Mouse (Mus musculus): ENCODE measurements around the gene Tas2r106.

The Tas2r106 gene

DNA sequence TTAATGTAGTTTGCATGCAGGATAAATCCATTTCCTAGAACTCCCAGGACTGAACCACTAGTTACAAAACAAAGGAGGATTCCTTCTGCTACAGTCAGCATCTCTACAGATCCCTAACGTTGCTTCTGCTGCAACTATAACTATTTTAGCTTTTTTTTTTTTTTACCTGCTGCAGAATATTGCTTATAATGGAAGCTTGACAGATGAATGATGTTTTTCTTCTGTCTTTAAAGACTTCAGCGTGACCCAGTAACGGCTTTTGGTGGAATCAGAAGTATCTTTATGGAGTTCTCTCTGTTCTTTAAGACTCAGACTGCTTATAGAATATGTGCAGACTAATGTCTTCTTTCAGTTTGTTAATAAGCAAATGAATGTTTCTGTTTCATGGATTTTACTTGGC, at the start of gene Tas2r106:
TSS of gene Tas2r106 (minus strand) at position 101 of the 400 bp plus-strand sequence.
- DNase-seq (ENCODE audit: low spot score), result no peak

DNA sequence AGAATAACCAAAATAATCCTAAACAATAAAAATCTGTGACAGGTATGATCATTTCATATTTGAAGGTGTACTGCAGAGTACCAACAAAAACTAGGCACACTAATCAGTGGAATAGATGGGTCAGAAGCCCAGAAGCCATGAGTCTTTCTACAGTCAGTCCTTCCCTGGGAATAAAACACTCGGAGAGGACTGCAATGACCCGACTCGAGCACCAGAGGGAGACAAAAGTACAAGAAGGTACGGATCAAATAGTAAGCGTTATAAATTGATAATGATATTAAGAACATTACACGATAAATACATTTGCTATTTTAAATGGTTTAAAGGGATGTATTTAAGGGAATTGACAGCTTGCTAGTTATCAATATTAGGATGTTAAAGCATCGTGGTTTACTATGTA, 34.1 kb upstream of the Tas2r106 start:
- DNase-seq (ENCODE audit: low spot score), result peak; percentile 41

DNA sequence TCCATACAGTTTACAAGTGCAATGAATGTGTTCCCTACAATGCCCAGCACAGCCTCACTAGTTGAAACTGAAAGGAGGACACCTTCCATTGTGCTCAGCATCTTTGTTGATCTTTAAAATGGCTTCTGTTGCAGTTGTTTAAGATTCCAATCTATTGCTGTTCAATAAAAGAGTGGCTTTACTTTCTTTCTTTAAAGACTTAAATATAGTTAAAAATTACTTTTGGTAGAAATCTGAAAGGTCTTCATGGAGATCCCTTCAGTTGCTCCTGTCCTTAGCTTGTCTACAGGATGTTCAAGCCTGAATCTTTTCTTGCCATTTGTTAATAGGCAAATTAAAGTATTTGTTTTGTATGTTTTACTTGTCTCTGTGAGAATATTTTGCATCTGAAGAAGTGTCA, 11.3 kb upstream of the Tas2r106 start, which contains the start of gene Tas2r114:
TSS of gene Tas2r114 (minus strand) at position 101 of the 400 bp plus-strand sequence.
- DNase-seq (ENCODE audit: low spot score), result no peak

DNA sequence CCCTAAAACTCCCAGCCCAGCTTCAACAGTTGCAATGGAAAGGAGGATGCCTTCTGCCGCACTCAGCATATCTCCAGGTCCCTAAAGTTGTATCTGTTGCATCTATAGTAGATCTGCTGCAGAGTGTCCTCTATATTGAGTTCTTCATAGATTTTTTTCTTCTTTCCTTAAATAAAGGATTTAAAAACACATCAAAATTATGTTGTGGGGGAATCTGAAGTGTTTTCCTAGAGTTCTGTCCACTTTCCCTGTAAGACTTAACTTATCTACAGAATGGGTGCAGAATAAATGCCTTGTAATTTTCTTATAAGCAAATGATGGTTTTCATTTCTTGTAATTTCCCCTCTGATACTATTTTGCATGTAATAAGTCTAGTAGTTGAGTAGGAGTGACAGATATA, 8.7 kb upstream of the Tas2r106 start, which contains the start of gene Tas2r105:
TSS of gene Tas2r105 (minus strand) at position 101 of the 400 bp plus-strand sequence.
- DNase-seq (ENCODE audit: low spot score), result no peak

DNA sequence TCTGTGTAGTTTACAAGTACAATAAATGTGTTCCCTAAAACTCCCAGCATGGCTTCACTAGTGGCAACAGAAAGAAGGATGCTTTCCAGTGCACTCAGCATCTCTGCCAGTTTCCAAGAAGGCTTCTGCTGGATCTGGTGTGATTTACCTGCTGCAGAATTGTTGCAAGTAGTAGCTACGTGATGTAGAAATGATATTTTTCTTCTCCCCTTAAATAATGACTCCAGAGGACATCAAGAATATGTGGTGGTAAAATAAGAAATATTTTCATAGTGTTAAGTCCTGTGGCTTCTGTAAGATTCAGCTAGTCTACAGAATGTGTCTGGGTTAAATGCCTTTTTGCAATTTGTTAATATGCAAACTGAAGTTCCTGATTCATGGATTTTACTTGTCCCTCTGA, 7.0 kb upstream of the Tas2r106 start, which contains the start of gene Tas2r104:
TSS of gene Tas2r104 (minus strand) at position 101 of the 400 bp plus-strand sequence.
- DNase-seq (ENCODE audit: low spot score), result no peak

DNA sequence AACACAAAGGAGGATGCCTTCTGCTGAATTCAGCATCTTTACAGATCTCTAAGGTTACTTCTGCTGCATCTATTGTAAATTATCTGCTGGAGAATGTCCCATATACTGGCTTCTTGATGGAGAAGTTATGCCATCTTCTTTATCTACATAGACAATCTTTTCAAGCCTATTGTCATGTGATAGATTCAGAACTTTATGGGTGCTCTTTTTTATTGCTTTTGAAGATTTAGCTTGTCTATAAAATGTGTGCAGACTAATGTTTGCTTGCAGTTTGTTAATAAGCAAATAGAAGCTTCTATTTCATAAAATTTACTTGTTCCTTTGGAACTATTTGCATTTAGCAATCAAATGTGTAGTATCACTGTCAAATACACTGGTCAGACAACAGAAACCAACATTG, 18.6 kb downstream of the Tas2r106 start, which contains the start of gene Tas2r107:
TSS of gene Tas2r107 (minus strand) at position 101 of the 400 bp plus-strand sequence.
- DNase-seq (ENCODE audit: low spot score), result no peak

DNA sequence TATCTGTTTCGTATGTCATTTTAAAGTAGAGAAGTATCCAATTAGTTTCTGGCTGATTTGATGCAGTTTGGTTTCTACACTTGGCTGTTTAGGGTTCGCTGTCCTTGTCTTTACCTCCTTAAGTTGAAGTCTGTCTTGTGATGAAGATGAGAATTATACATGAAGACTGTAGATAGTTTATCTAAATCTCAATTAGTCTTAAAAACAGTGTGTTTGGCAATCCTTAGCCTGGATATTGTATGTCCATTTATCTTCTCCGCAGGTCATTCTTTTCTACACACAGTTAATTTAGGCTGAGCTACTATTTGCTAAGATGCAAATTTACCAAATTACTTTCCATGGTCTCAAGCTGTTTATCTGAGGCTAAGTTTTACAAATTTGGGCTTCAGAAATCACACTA, 47.9 kb downstream of the Tas2r106 start, which contains the start of gene Tas2r130:
TSS of gene Tas2r130 (minus strand) at position 101 of the 400 bp plus-strand sequence.
- DNase-seq (ENCODE audit: low spot score), result no peak
